Mouse (Mus musculus): ENCODE measurements around the gene Ube2l6.
"Not testable (repeated sequence)": the region's sequence is repeated elsewhere in the genome, so short reads cannot be mapped to it uniquely, and the experiment has no call there.

Ube2l6 gene

DNA sequence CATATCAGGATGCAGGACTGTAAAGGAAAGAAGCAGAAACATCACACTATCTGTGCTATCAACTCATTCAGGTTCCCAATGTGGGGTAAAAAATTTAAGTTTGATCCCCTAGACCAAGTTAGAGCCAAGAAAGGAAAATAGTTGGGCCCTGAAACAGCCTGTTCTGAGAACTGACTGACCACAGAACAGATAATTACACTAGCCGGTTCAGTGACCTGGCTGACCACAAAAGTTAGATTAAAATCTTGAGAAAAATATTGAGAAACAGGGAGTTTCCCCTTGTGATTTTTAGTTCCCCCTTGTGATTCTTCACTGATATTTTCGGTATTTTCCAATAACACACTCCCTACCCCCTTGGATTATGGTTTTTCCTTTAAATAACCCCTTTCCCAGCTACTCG is 4.8 kb upstream of the Ube2l6 start:
- DNase-seq (ENCODE audit: low spot score): no peak

DNA sequence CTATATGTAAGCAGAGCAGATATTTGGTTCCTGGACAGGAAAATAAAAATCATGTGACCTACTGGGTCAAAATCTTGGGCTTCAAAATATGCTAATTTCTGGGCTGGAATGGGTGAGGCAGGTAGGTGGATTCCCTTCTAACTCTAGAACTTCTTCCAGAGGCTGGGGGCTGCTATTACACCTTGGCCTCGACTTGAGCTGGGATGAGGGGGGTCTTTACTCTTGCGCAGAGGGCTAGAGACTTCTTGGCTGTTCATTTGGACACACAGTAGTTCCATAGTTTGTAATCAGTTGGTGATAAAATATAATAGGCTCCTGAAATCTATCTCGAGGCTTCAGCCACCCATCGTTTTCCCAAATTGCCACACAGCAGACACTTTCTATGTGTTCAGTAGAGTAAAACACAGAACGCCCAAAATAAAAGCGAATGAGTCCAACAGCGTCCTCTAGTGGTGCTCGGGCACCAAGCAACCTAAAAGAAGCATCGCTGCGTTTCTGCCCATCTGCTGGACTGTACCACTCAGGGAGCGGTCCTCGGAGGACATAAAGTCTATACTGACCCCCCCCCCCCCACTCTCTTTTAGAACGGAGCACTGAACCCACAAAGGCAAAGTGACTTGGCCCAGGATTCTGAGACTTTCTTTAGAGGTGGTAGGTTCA is 665 bp upstream of the Ube2l6 start:
- no peak for DNase-seq (ENCODE audit: low spot score)

DNA sequence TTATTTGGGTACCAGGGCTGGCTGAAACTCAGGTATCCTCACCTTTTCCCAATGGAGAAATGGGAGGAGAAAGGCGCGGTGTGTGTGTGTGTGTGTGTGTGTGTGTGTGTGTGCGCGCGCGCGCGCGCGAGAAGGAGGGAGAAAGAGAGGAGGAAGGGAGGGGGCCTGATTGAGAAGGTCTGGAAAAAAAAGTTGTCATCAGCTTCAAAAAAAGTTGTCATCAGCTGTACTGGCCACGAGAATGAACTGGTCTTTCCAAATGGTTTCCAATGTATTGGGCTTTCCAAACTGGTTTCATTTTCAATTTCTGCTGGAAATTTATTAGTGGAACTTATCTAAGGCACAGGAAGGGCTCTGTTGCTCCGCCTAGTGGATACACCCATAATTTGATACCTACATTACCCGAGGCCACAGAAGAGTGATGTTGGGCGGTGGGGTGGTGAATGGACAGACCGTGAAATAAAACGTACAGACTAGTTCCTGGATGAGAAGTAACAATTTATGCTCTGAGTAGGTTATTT is 473 bp downstream of the Ube2l6 start:
- DNase-seq (ENCODE audit: low spot score): no peak

DNA sequence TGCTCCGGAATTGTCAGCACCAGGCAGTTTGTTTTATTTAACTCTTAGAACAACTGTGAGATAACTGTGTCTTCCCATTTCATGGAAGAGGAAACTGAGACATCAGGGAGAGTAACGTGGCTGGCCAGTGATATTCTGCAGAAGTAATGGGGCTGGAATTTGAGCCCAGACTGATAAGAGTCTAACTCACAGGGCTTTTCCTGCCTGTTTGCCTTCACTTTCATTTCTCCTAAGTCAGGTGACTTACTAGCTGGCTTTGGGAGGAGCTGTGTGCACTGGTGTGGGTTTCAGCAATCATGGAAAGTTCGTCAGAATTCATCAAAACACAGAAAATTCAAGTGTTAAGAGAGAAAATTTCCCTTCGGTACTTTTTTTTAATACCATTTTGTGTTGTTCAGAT is 1.7 kb downstream of the Ube2l6 start:
- no peak for DNase-seq (ENCODE audit: low spot score)

DNA sequence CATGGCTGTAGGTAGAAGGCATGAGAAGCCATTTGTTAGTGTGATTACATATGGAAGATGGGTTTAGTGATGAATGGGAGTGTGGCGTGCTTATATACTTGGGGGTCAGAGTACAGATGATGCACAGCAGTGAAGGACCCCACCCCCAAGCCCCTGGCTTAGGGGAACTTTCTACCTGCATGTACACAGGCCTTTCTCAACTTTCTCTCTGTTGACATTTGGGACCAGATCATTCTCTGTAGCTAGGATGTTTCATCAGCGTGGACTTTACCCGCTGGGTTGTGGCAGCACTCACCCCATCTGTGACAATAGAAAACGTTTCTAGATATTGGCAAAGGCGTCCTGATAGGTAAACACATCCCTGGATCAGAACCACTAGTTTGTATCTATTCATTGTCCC is 2.6 kb downstream of the Ube2l6 start:
- not testable (repeated sequence) for DNase-seq (ENCODE audit: low spot score)

DNA sequence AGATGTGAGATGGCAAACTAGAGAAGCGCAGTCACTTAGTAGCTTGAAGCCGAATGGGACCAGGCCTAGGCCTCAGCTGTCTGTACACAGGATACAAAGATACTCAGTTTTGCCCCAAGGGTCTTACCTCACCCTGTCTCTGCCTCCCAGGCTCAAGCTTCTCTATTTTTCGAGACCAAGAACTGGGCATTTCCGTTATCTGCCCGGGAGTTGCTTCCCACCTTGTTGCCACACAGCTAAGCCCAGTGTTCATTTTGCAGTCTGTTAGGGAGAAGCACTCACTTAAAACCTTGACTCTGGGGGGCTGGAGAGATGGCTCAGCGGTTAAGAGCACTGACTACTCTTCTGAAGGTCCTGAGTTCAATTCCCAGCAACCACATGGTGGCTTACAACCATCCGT is 5.3 kb downstream of the Ube2l6 start:
- DNase-seq (ENCODE audit: low spot score): no peak

DNA sequence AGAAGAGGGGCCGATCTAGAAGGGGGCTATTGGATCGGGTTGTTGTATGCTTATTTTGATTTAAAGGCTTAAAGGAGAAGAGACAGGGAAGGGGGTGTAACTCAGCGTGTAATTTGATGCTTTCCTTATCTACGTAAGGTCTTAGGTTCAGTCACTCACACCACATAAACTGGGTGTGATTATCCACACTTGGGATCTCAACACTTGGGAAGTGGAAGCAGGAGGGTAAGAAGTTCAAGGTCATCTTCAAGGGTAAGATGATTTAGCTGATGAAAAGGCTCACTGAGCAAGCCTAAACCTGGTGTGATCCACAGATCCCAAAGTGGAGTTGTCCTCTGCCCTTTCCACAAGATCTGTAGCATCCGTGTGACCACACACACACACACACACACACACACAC is 7.9 kb downstream of the Ube2l6 start:
- DNase-seq (ENCODE audit: low spot score): no peak

DNA sequence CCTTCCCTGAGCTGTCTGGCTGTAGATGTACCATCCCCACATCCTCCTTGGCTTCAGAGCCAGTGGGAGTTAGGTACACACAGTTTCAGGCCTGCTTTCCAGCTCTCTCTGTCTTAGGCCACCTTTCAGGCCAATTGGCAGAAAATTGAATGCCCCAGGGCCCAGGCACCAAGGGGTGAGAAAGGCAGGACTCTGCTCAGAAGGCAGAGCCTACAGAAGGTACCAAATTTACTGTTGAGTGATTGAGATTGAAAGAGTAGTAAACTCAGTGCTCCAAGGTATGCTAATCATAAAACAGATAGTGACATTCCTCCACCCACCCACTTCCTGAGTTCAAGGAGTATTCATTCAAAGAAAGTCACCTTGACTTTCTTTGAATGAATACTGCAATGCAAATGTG is 10.7 kb downstream of the Ube2l6 start:
- no peak for DNase-seq (ENCODE audit: low spot score)

DNA sequence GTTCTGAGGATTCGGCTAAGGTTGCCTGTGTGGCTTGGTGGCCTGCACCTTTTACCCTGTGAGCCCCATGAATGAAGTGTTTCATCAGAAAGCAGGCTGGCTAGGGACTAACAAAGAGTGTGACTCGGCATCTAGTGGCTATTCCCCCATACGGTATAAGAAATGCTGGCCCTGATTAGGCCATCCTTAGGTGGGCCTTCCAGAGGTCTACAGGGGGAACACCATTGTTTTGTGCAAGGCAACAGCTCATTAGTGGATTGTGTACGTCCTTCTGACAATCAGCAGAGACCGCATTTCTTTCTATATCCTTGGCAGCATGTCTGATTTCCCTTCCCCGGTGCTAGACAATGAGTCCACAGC is 11.9 kb downstream of the Ube2l6 start:
- no peak for DNase-seq (ENCODE audit: low spot score)

DNA sequence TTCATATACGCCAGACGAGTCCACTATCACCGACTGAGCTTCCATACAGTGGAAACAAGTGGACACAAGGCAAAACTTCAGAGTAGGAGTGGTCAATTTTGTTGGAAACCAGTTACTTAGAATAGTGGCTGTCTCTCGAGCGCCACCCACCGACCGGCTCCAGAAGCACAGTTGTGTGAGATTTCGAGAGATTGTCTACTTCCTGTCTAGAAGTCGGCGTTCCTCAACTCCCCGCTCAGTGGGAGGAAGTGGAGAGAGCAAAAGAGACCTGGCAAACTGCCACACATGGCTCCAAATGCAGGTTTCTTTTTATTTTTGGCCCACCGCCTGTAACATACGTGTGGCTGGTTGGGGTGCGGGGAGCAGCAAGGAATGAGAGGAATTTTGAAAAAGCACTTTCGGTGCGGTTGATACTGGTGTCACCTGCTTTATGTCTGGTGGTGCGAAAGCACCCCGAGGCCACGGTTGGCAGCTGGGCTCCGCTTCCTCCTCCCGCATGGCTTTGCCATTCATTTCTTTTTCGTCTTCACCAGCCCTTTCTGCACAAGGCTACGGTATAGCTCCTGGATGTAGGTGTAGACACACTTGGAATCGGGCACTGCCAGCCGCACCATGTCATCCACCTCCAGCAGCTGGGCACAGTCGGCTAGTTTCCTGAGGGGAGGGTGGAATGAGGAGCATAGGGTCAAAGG is 12.4 kb downstream of the Ube2l6 start:
- peak; percentile 45 for DNase-seq (ENCODE audit: low spot score)

DNA sequence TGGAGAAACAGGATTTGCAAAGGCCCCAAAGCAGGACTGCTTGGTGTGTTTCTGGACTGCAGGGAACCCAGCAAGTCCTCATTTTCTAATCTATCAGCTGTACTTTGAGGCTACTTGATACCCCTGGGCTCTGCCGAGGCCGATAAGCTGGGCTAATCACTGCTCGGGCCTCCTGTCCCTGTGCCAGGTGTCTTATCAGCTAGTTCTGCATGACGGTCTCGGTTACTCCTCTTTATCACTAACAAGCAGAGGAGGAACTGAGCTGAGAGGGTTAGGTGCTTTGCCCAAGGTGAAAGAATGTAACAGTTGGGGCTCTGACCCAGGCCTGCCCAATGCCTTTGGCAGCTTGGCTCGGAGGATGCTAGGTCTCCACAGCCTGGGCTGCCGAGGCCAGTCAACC is 13.3 kb downstream of the Ube2l6 start:
- DNase-seq (ENCODE audit: low spot score): no peak

DNA sequence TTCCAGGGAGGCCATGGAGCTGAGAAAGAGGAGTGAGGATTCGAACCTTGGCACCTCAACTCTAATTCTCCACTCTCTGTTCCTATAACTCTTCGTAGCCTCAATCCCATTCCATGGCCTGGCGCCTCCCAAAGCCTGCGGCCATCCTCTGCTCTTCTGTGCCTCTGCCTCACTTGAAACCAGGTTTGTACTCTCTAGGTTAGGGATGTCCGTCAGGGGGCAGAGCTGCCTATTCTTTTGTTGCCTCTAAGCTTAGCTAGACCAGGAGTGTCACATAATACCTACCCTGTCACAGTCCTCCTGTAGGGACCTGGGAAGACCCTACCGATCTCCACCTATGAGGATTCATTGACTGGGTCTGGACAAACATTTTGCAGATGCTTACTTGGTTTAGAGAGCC is 14.0 kb downstream of the Ube2l6 start:
- DNase-seq (ENCODE audit: low spot score): no peak

DNA sequence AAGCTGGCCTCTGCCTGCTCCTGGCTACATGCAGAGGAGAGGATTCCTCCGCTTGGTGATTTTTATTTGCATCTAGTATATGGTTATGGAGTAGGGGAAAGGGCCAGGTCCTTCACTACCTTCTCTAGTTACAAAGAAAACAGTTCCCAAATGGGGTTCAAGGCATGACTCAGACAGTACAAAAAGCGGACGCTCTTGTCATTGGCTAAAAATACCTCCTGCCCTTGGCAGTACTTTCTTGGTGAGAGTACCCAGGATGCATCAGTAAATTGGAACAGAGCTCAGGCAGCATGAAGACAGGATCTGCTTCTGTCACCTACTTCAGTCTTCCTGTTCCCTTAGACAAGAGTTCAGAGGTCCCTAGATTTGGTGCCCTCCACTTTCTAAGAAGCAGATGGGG is 21.2 kb downstream of the Ube2l6 start:
- no peak for DNase-seq (ENCODE audit: low spot score)

DNA sequence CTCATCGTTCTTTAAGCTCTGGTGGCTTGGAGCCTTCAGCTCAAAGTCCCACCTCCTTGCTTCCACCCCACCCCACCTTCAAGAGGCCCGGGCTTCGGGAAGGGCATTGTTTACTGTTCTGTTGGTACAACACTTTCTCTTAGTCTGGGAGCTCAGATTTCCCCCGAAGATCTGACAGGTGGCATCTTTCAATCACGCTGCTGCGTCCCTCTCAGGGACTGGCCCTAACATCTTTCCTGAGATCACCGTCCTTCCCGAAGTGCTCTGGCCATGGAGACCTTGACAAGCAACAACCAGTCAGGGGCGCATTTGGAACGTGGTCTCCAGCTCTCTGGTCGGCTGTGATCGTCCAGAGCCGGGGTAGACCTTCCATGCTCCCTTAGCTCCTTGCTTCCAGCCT is 23.9 kb downstream of the Ube2l6 start, which contains the start of gene Smtnl1:
Gene Smtnl1, minus strand, starts transcription at position 101 of the 400 bp plus-strand sequence.
- DNase-seq (ENCODE audit: low spot score): no peak

DNA sequence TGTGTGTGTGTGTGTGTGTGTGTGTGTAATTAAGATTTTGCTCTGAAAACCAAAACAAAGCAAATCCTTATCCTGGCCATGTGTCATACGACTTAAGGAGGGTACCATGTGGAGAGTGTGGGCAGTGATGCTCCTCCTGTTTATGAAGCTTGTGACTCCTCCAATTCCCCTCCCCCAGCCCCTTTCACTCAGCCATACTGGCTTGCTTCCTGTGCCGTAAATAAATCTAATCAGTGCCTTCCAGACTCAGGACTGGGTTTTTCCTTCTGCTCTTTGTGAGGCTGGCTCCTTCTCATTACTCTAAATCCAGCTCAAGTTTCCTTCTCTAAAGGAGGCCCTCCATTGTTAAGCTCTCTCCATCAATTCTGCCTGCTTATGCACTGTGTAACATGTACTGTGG is 24.6 kb downstream of the Ube2l6 start:
- DNase-seq (ENCODE audit: low spot score): no peak

DNA sequence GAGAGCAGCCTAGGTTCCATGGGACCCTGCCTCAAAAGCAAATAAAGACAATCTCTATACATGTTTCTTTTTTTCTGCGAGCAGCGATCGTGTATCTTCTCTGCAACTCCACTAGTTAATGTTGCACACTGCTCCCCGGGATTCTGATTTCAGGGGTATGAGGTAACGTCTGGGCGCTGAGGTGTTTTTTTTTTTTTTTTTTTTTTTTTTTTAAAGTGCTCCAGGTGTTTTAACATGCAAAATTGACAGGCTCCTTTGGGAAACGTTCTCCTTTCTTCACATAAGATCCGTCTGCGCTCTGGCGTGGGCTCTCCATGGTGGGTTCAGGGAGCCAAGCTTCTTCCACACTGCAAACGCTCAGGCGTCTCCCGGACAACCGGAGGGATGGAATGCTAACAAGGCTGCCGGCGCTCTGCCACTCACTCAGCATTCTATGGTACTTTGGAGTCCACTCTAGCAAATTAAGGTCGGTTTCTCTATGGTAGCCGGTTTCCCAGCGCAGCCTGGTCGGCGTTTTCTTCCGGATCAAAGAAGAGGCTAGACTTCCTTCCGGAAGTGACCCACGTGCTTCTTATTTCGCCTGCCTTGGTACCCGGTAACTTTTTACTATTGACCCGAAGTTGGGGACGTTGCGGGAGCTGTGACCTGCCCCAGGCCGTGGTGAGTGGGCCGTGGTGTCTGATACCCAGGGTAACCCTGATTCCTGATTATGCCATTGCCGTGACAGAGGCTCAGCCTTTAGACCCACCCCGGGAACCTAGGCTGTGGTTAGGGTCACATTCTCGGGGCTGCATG is 28.1 kb downstream of the Ube2l6 start, which contains the start of gene Timm10:
Gene Timm10, plus strand, starts transcription at position 510 of the 795 bp plus-strand sequence.
- DNase-seq (ENCODE audit: low spot score): peak; percentile 30

DNA sequence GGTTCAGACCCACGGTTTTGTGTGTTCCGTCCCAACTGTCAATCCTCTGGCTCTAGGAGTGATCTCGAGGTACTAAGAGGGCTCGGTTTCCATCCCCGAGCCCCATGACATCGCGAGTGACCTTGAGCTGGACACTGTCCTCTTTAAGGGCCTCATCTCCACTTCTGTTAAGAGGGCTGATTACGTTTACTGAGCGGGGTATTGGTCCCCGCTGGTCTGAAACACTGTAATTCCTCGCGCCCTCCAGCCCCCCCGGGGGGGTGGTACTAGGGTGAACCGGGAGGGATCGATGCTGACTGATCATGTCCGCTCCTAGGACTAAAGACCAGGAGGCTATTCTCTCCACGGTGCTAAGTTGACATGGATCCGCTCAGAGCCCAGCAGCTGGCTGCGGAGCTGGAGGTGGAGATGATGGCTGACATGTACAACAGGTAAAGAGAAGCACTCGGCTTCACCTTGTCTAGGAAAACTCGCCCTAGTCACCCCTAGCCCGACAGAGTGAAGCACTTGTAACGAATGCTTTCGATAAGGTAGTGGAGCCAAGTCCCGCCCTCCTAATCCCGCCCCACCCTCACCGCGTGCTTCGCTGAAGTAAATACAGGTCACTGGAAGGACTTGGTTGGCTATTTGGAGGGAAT is 28.8 kb downstream of the Ube2l6 start:
- DNase-seq (ENCODE audit: low spot score): no peak

DNA sequence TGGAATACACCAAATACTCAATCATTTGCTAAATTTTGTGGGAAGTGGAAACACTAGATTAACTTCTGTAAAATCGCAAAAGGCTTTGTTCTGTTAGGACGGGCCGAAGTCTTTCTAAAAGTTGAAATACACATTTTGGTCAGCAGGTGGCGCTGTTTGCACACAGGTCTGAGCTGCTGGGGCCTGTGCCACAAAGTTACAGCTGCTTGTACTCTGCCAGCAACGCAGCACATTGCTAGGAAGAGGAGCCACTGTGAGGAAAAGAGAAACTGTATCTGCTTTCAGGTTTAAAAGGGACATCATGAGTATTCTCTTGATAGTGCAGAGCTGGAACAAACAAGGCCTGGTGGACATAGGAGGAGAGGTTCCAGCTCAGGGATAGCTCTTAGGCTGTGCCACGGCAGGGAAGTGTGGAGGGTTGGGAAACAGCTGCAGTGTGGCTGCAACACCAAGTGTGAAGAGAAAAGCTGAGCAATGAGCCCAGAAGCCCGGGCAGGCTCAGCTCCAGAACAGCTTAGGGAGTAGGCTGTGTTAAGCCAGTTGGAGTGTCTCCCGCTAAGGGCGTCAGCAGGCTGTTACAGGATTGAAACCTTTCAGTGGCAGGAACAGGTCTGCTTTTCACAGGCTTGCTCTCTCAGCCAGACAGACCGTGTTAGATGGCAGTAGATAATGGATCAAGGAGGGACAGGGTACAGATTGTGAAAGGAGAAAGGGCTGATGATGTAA is 33.2 kb downstream of the Ube2l6 start:
- DNase-seq (ENCODE audit: low spot score): peak; percentile 36

DNA sequence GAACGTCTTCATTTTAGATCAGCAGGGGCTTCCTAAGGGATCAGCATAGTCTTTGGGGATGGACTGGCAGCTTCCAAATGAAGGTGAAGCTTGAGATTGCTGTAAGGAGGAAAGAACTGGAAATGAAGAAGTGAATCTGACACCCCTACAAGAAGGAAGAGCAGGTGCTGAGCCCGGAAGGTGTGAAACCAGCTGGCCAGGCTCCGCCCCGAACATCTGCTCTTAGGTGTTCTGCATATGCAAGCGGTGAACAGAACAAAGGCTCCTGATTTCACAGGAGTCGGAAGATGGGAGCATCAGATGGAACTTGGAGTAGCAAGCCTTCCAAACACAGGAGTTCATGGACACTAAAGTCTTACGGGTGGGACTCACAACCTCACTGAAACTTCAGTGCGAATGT is 38.5 kb downstream of the Ube2l6 start:
- no peak for DNase-seq (ENCODE audit: low spot score)

DNA sequence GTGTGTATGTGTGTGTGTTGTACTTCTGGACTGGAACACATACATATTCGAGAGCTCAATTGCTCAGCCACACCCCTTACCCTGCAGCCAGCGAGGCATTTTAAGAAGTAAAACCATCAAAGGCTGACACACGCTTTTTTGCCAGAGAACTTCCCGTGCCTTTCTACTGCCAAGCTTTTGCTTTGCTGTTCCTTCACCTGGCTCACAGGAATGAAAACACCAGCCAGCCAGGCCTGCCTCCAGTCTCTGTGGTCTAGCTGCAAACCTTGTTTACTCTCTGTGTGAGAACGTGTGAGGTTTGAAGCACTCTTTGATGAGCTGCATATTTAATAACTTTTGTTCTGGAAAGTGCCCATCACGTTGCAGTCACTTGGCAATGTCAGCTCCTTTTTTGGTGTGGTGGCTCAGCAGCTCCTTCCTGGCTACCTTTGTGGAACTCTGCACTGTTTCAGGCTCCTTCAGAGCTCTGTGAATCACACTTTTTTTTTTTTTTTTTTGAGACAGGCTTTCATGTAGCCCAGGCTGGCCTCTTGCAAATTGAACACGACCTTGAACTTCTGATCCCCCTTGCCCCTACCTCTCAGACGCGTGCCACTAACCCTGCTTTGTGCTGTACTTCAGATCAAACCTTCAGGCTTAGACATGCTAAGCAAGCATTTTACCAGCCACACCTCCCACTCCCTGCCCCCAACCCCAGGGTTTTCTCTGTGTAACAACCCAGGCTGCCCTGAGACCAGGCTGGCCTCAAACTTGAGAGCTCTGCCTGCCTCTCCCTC is 39.4 kb downstream of the Ube2l6 start:
- no peak for DNase-seq (ENCODE audit: low spot score)

DNA sequence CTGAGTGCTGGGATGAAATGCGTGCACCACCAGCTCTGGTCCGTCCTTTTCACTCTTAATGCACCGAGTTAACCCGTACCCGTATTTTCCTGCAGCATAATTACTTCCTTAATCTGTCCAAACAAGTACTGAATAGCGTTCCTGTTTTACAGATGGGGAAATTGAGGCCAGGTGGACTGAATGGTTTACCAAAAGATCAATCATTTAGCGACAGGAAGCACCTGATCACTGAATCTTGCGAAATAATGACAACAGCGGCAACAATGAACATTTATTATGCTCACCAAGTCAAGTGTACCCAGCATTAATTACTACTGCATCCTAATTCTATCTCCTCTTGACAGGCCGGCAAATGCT is 39.9 kb downstream of the Ube2l6 start, which contains the start of gene Slc43a1:
Gene Slc43a1, plus strand, starts transcription at position 258 of the 357 bp plus-strand sequence.
- no peak for DNase-seq (ENCODE audit: low spot score)

Measured in urinary bladder, postnatal 10 days (tissue).